In the genomic region with DNA sequence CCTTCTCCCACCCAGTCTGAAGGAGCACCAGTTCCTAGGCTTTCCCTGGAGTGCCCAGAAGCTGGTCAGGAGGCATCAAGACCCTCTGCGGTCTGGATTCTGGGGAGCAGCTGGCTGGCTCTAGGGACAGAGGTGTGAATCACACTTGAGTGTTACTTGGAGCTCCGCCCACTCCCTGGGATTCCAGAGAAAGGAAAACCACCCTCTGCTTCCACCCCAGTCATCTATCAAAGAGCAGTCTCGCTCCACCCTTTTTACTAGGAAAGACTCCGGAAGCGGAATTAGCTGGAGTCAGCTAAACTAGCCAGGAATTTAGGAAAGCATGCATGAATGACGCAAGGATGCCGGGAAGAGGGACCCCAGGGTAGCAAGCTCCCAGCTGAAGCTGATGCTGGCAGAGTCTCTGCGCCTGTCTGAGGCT, we compare ENCODE assay signal across 9 mouse cellular contexts. TPM values are rescaled to one million over a fixed set of nuclear protein-coding genes. Genes with fewer than 3 reads are reported as not detected.
A peak's percentile ranks its signal among the peaks of the same experiment; 100 is the strongest.
DNase-seq lines count a peak whose midpoint lies in the region; ATAC-seq and TF ChIP-seq lines count a peak whose summit lies in the region.
"Had no signal": no experiment of that assay in that cellular context is flagged by ENCODE, and none has a peak within 500 bp of the region (broad histone marks: within the 10 kb centered on the region; RNA-seq: fewer than 3 reads in every experiment).

No protein-coding gene starts in this region.

- no peak overlapping the region; the same call in 1 of the 2 replicates for H3K4me2 ChIP-seq in hindbrain, embryonic 13.5 days
- peak overlapping the region; percentile 1; the same call in 1 of the 2 replicates for H3K4me2 ChIP-seq in forebrain, embryonic 14.5 days (ENCODE audit: low read length)
- H3K4me2 ChIP-seq in intestine, embryonic 15.5 days (replicated peaks): peak overlapping the region; percentile 48
- peak overlapping the region; percentile 51 for H3K4me2 ChIP-seq in lung, embryonic 14.5 days
- peak overlapping the region; percentile 43 for H3K4me2 ChIP-seq in stomach, embryonic 15.5 days

- no peak for DNase-seq in hindbrain, embryonic 10.5 days (ENCODE audit: low spot score)
- DNase-seq in forebrain, embryonic 14.5 days (ENCODE audit: low spot score): peak; percentile 54
- DNase-seq in lung, embryonic 14.5 days: peak; percentile 75
- DNase-seq in cerebellum, postnatal 25 days: no peak
- no peak for DNase-seq in ovary, adult 18-20 months (ENCODE audit: low spot score)

- no peak for TF ChIP-seq CTCF in lung, embryonic 14.5 days (IDR thresholded peaks at IDR 0.05; ENCODE audit: low read depth)

- peaks cover 10% of the 10 kb centered on the region for H3K4me1 ChIP-seq in hindbrain, embryonic 10.5 days (replicated peaks)
- peaks cover 10% of the 10 kb centered on the region for H3K4me1 ChIP-seq in hindbrain, embryonic 13.5 days (replicated peaks)
- H3K4me1 ChIP-seq in forebrain, embryonic 14.5 days (ENCODE audit: control insufficient read depth, insufficient read depth, low read length): 0 out of 2 replicates have a peak, but pooled peaks cover 3% of the 10 kb centered on the region
- peaks cover 5% of the 10 kb centered on the region for H3K4me1 ChIP-seq in intestine, embryonic 15.5 days (replicated peaks)
- no peaks in the 10 kb centered on the region for H3K4me1 ChIP-seq in lung, embryonic 14.5 days (ENCODE audit: insufficient read depth)
- peaks cover 8% of the 10 kb centered on the region for H3K4me1 ChIP-seq in stomach, embryonic 15.5 days

- H3K9ac ChIP-seq in hindbrain, embryonic 13.5 days: no peak overlapping the region
- no peak overlapping the region for H3K9ac ChIP-seq in forebrain, embryonic 14.5 days (ENCODE audit: low read length)
- no peak overlapping the region for H3K9ac ChIP-seq in intestine, embryonic 15.5 days
- H3K9ac ChIP-seq in lung, embryonic 14.5 days: no peak overlapping the region
- no peak overlapping the region for H3K9ac ChIP-seq in stomach, embryonic 15.5 days

- ATAC-seq in hindbrain, embryonic 13.5 days (ENCODE audit: low FRiP score): no peak
- peak; percentile 62 for ATAC-seq in forebrain, embryonic 14.5 days
- peak; percentile 62 for ATAC-seq in intestine, embryonic 15.5 days
- peak; percentile 73 for ATAC-seq in lung, embryonic 14.5 days (ENCODE audit: insufficient read depth)
- no peak for ATAC-seq in stomach, embryonic 15.5 days (ENCODE audit: insufficient read depth, low FRiP score, low read depth)

- H3K27ac ChIP-seq in hindbrain, embryonic 10.5 days: peak overlapping the region; percentile 51
- no peak overlapping the region for H3K27ac ChIP-seq in hindbrain, embryonic 13.5 days
- no peak overlapping the region for H3K27ac ChIP-seq in forebrain, embryonic 14.5 days (ENCODE audit: low read depth, low read length)
- 0 out of 2 replicates have a peak overlapping the region, but pooled peaks have one; percentile 40 for H3K27ac ChIP-seq in intestine, embryonic 15.5 days
- H3K27ac ChIP-seq in lung, embryonic 14.5 days (ENCODE audit: low read depth): no peak overlapping the region
- H3K27ac ChIP-seq in stomach, embryonic 15.5 days: no peak overlapping the region

- H3K9me3 ChIP-seq in hindbrain, embryonic 10.5 days: no peaks in the 10 kb centered on the region
- H3K9me3 ChIP-seq in hindbrain, embryonic 13.5 days: no peaks in the 10 kb centered on the region
- no peaks in the 10 kb centered on the region for H3K9me3 ChIP-seq in forebrain, embryonic 14.5 days (replicated peaks; ENCODE audit: control insufficient read depth, low read length)
- no peaks in the 10 kb centered on the region for H3K9me3 ChIP-seq in intestine, embryonic 15.5 days
- no peaks in the 10 kb centered on the region for H3K9me3 ChIP-seq in lung, embryonic 14.5 days (ENCODE audit: low read depth, low read length)
- H3K9me3 ChIP-seq in stomach, embryonic 15.5 days: no peaks in the 10 kb centered on the region
- H3K9me3 ChIP-seq: G1E had no signal

- no peaks in the 10 kb centered on the region for H3K36me3 ChIP-seq in hindbrain, embryonic 10.5 days
- no peaks in the 10 kb centered on the region for H3K36me3 ChIP-seq in hindbrain, embryonic 13.5 days
- H3K36me3 ChIP-seq in forebrain, embryonic 14.5 days (ENCODE audit: control insufficient read depth, insufficient read depth, low read length): no peaks in the 10 kb centered on the region
- H3K36me3 ChIP-seq in intestine, embryonic 15.5 days: no peaks in the 10 kb centered on the region
- H3K36me3 ChIP-seq in lung, embryonic 14.5 days (ENCODE audit: insufficient read depth): no peaks in the 10 kb centered on the region
- no peaks in the 10 kb centered on the region for H3K36me3 ChIP-seq in stomach, embryonic 15.5 days
- H3K36me3 ChIP-seq: G1E had no signal

- peaks cover 5% of the 10 kb centered on the region for H3K27me3 ChIP-seq in hindbrain, embryonic 10.5 days (ENCODE audit: insufficient read depth, poor library complexity, severe bottlenecking)
- H3K27me3 ChIP-seq in hindbrain, embryonic 13.5 days: peaks cover 5% of the 10 kb centered on the region; the same call in 1 of the 2 replicates
- H3K27me3 ChIP-seq in forebrain, embryonic 14.5 days (replicated peaks; ENCODE audit: control insufficient read depth, insufficient read depth, low read length): no peaks in the 10 kb centered on the region
- no peaks in the 10 kb centered on the region for H3K27me3 ChIP-seq in intestine, embryonic 15.5 days (replicated peaks)
- no peaks in the 10 kb centered on the region for H3K27me3 ChIP-seq in lung, embryonic 14.5 days (ENCODE audit: insufficient read depth, low read length)
- no peaks in the 10 kb centered on the region for H3K27me3 ChIP-seq in stomach, embryonic 15.5 days (replicated peaks)

- 25% methylated on average over 8 of the region's 8 CpGs for WGBS in hindbrain, embryonic 10.5 days
- WGBS in hindbrain, embryonic 13.5 days: 20% methylated on average over 8 of the region's 8 CpGs
- 27% methylated on average over 8 of the region's 8 CpGs for WGBS in forebrain, embryonic 14.5 days
- WGBS in intestine, embryonic 15.5 days: 1% methylated on average over 8 of the region's 8 CpGs
- 3% methylated on average over 8 of the region's 8 CpGs for WGBS in lung, embryonic 14.5 days
- WGBS in stomach, embryonic 15.5 days: 2% methylated on average over 8 of the region's 8 CpGs

- no peak overlapping the region for H3K4me3 ChIP-seq in hindbrain, embryonic 10.5 days
- H3K4me3 ChIP-seq in hindbrain, embryonic 13.5 days: no peak overlapping the region
- H3K4me3 ChIP-seq in forebrain, embryonic 14.5 days (ENCODE audit: low read depth, low read length): no peak overlapping the region
- H3K4me3 ChIP-seq in intestine, embryonic 15.5 days (replicated peaks): no peak overlapping the region
- H3K4me3 ChIP-seq in lung, embryonic 14.5 days (ENCODE audit: low read depth, low read length): peak overlapping the region; percentile 11
- H3K4me3 ChIP-seq in stomach, embryonic 15.5 days (replicated peaks): peak overlapping the region; percentile 13; the same call in 1 of the 2 replicates

RNA-seq across cellular contexts. Expression of a gene that starts 18.9 kb away (rescaled TPM):
- polyA plus RNA-seq in hindbrain, embryonic 10.5 days (2016; fragmentation: Nextera tagmentation; extraction: Ambion mirVana): 0.18 and 0.37 TPM in 2 replicates
- 0.05 and 0.13 TPM in 2 replicates for polyA plus RNA-seq in hindbrain, embryonic 13.5 days (2015; fragmentation: Nextera tagmentation; extraction: Ambion mirVana)
- 0.07 and 0.13 TPM in 2 replicates for polyA plus RNA-seq in forebrain, embryonic 14.5 days (2014; fragmentation: Nextera tagmentation; extraction: Ambion mirVana)
- 1.6 and 1.9 TPM in 2 replicates for polyA plus RNA-seq in intestine, embryonic 15.5 days (2015; fragmentation: Nextera tagmentation; extraction: Ambion mirVana)
- polyA plus RNA-seq in lung, embryonic 14.5 days (2014; fragmentation: Nextera tagmentation; extraction: Ambion mirVana): 0.50 and 0.64 TPM in 2 replicates
- polyA plus RNA-seq in stomach, embryonic 15.5 days (2015; fragmentation: Nextera tagmentation; extraction: Ambion mirVana): 2.7 and 3.1 TPM in 2 replicates
- polyA plus RNA-seq: G1E had no signal

Comparison
In these comparisons a context has a peak if more than half of its experiments do, and no peak if none do; other contexts are left out.
1. H3K27ac ChIP-seq: peak in hindbrain, embryonic 10.5 days (single experiment) and intestine, embryonic 15.5 days (single experiment); none in hindbrain, embryonic 13.5 days (single experiment), forebrain, embryonic 14.5 days (single experiment), lung, embryonic 14.5 days (single experiment) and stomach, embryonic 15.5 days (single experiment).
2. DNase-seq: peak in forebrain, embryonic 14.5 days (single experiment) and lung, embryonic 14.5 days (single experiment); none in hindbrain, embryonic 10.5 days (single experiment), cerebellum, postnatal 25 days (0 of 2) and ovary, adult 18-20 months (single experiment).
3. H3K4me3 ChIP-seq: peak in lung, embryonic 14.5 days (single experiment) and stomach, embryonic 15.5 days (single experiment); none in hindbrain, embryonic 10.5 days (single experiment), hindbrain, embryonic 13.5 days (single experiment), forebrain, embryonic 14.5 days (single experiment) and intestine, embryonic 15.5 days (single experiment).
4. ATAC-seq: peak in forebrain, embryonic 14.5 days (single experiment), intestine, embryonic 15.5 days (single experiment) and lung, embryonic 14.5 days (single experiment); none in hindbrain, embryonic 13.5 days (single experiment) and stomach, embryonic 15.5 days (single experiment).